Mouse (Mus musculus) T-helper 17 cell (primary cell): Measurements from ENCODE around the gene Hsdl1.

Experiments
- in situ Hi-C, 2 experiments: fragments of 300-600 bp; cut with MboI, MseI; formaldehyde crosslinking; loops; 1 replicate in 1 of 2; 2 replicates in 1 of 2; pipeline ENCODE4 v1.15.1; 2025; ENCODE audit warnings: high pct_unique_total_duplicates in 2 of 2

Gene Hsdl1

DNA sequence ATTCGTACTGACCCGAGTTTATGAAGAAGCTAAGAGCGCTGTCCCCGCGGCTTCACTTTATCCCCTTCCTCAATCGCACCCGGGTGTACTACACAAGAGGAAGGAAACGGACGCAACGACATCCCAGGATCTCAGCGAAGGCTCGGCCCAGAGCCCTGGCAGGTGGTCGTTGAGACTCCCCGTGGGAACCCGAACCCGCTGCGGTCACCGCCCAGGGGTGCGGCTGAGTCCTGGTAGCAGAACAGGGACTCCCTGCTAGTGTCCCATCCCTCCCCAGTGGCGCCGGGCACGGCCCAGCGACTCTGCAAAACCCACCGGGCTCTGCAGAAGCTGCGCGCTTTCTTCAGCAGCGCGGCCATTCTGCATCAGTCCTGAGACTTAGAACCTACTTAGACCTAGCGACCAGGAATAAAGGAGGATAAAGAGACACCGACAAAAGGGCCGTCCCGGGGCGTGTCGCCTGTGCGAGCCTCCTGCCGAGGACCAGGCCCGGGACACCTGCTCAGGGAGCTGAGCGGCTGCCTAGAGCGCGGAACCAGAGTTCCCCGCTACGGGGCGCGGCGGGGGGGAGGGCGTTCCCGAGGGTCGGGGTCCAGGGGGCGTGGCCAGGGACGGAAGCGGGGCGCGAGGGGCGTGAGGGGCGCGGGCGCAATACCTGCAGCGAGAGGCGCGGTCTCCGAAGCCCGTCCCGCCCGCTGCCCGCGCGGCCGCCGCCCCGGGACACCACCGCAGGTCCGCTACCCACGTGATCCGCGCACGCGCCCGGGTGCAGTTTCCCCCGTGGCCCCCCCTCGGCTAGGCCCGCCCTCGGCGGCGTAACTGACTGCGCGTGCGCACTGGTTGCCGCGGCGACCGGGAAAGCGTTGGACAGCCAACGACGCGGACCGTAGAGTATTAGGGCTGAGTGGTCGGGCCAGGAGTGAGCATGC is at the start of gene Hsdl1, which contains the start of gene Dnaaf1:
Hsdl1 (minus strand) TSS at position 747 of the 929 bp plus-strand sequence.
Dnaaf1 (plus strand) TSS at position 799 of the 929 bp plus-strand sequence.
- in situ Hi-C loops = loop anchor here in 1 of 2 experiments (25.0 kb wide), 1 partner anchor 988 kb away; no protein-coding TSS in a partner anchor

DNA sequence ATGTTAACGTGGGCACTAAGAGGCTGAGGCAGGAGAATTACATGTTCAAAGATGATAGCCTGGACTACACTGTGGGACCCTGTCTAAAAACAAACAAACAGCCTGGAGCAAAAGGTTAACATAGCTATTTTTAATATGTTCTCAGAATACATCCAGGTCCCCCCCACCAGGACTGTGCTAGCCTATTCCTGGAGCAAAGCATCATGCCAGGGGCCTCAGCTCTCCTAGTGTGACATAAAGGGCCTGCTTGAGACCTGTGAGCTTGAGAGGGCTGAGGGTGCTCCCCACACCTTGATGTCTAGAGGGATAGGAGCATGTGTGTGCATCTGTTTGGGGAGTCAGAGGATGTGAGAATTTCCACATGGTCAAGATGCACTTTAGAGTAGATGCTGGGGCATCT is 48.8 kb upstream of the Hsdl1 start:
- in situ Hi-C loops = loop anchor here in 1 of 2 experiments (5.0 kb wide), 1 partner anchor 44 kb away; the partner anchor contains the start of gene Wfdc1

DNA sequence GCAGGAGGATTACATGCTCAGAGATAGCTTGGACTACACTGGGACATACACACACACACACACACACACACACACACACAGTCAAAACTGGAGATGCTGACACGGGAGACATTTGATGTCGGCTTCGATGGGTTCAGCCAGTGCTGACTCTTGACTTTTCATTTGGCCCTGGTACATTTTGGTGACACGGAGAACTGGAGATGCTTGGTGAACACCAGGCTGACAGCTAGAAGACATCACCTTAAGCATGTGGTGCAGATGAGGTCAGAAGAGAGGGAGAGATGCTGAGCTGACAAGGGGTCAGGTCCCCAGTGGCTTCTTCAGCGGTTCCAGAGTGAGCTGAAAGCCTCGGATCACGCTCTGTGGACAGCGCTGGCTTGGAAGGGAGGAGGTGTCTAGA is 48.1 kb upstream of the Hsdl1 start:
- in situ Hi-C loops = loop anchor here in 1 of 2 experiments (5.0 kb wide), 1 partner anchor 44 kb away; the partner anchor contains the start of gene Wfdc1

DNA sequence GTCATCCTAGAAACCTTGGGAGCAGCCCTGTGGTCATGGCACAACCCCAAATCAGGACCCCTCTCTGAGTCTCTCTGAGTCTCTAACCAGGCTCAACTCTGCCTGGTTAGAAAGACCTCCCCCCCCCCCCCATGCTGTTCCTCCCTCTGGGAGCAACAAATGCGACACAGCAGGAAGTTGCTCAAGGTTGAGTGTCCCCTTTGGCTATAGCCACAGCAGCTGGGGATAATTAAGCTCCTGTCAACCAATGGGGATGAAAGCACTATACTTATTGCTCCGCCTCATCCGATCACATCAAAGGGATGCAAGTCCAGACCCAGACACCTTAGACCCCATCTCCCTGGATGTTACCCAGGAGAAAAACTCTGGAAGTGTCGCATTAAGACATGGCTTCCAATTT is 47.6 kb upstream of the Hsdl1 start:
- in situ Hi-C loops = loop anchor here in 1 of 2 experiments (5.0 kb wide), 1 partner anchor 45 kb away; the partner anchor contains the start of gene Wfdc1

DNA sequence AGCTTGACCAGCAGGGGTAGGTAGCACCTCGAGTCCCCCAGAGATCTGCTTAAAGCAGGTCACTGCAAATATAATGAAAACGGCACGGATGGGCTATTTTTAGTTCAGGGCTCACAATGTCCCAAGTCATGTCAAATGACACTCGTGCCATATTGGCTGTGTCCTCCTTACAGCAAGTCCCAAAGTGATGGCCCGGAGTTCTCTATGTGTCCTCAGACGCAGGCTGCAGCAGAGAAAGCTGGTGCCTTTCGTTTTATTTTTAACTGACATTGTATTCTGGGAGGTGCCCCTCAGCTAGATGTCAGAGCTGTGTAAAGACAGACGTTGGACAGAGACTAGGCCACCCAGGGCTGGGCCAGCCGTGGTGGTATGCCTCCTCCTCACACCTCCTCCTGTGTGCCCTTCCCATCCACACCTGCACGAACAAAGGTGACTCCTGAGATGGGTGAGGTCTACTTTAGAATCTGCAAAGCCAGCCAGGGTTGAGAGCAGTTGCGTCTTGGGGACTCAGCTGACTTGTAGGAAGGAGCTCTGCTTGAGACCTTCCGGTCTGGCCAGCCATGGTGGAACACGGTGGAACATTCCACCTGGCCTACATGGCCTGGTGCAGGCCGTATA is 46.0 kb upstream of the Hsdl1 start:
- in situ Hi-C loops = loop anchor here in 1 of 2 experiments (5.0 kb wide), 1 partner anchor 46 kb away; the partner anchor contains the start of gene Wfdc1

DNA sequence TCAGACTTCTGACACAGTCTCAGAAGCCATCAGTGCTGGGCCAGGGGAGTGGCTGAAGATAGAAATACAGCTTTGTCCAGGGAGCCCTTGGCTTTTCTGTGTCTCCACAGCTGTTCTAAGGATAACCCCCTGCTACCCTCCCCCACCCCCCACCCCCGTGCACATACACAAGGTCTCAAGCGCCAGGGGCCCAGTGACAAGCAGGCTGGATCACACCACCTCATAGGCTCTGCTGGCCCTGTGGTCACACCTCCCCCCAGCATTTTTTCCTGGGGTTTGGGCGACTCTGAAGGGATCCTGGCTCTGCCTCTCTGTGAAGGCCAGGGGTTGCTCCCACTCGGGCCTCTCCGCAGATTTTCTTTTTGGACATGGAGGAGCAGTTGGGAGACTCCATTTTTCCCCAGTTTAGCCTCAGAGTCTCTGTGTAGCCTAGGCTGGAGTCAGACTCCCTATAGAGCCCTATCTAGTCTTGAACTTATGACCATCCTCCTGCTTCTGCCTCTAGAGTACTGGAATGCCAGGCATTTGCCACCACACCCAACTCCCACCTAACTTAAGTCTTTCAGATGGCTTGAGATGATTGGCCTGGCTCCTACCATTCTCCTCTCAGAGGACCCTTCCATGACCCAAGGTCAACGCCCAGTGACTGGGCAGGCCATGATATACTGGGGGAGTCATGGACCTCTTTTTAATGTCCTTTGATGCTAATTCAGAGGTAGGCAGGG is 45.3 kb upstream of the Hsdl1 start:
- in situ Hi-C loops = loop anchor here in 1 of 2 experiments (5.0 kb wide), 1 partner anchor 47 kb away; the partner anchor contains the start of gene Wfdc1

DNA sequence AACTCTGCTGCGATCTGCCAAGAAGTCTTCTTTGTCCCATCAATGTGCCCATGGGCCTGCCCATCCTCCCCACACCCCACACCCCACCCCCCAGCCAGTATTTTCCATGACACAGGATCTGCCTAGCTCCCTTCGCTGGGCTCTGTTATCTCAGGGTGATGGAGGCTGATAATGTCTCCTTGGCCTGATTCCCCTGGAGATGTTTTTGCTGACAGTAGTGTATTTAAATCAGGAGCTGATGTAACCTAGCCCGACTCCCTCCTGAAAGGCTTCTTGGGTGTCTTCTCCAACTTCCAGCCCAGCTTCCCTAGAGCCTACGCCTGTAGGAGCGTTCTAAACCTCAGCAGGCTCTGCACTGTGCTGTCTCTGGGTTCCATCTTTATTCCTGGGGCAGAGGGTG is 43.9 kb upstream of the Hsdl1 start:
- in situ Hi-C loops = no loop called here

DNA sequence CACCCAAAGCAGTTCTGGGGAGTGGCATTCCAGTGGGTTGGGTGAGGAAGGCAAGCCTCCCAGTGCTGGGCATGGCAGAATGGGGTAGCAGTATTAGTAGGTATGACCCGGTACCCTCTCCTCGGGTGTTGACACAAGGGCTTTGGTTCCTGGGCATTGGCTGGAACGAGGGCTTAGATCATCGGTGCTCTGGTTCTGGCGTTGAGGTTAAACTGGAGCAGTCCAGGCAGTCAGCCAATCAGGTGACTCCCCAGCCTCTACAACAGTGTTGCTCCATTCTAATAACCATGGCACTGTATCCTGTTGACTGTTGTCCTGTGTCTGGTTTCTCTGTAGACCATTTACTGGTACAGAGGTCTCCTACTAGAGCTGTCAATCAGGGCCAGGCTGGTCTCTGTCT is 42.6 kb upstream of the Hsdl1 start:
- in situ Hi-C loops = no loop called here

DNA sequence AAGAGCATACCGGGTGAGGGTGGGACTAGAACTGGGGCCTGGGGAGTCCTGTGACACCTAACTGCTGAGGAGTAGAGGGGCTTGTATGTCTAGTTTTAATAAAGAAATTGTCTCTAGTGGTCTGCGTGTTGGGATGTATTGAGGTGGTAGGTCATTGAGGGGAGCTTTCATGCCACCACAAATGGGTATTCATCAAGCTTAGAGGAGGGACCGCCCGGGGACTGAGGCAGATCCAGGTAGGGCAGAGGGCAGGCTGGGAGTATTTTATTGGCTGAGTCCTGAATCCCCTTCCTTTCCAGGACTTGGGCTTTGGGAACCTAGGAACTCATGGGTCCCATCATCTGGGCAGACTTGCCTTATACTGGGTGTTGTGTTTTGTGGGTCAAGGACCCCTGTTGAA is 41.8 kb upstream of the Hsdl1 start:
- in situ Hi-C loops = no loop called here

DNA sequence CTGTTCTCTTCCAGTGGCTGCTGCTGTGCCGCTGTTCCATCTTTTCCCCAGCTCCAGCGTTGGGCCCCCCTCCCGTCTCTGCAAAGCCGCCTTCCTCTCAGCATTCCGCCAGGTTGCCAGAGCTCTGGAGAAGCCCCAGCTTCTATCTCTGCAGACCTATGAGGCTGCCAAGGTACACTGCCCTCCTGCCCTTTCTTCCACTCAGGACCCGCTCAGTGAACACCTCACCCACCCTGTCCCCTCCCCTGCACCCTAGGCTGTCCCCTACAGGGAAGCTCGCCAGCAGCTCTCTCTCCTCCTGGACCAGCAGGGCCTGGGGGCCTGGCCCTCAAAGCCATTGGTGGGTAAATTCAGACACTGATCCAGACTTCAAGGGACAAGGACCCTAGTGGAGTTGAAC is 41.4 kb upstream of the Hsdl1 start:
- in situ Hi-C loops = no loop called here

DNA sequence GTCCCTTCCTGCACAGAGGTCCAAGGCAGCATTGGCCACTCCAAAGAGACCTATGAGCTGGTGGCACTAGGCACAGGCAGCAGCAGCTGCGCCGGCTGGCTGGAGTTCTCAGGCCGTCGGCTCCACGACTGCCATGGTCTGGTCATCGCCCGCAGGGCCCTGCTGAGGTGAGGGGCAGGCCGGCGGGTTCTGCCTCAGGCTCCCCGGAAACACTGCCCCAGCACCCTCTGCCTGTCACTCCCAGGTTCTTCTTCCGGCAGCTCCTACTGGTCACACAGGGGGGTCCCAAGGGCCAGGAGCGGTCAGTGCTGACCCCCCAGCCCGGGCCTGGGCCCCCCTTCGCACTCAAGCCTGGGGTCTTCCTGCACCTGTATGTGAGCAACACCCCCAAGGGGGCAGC is 40.1 kb upstream of the Hsdl1 start:
- in situ Hi-C loops = no loop called here

DNA sequence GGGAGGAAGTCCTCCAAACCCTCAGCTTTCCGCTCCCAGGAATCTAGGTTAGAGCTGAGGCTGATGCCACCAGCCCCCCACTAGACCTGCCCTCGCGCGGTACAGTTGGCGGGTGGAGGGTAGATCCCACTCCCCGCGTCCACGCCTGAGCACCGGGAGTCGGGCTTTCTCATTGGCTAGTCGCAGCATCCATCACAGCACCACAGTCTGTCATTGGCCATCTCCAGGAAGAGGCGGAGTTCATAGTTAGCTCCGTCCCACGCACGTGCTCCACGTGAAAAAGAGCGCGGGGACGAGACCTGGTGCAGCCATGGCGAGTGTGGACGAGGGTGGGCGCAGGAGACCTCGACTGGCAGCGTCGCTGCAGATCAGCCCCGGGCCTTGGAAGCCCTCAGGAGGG is 37.5 kb upstream of the Hsdl1 start, which contains the start of gene Adad2:
Adad2 (plus strand) TSS at position 277 of the 400 bp plus-strand sequence.
- in situ Hi-C loops = no loop called here

DNA sequence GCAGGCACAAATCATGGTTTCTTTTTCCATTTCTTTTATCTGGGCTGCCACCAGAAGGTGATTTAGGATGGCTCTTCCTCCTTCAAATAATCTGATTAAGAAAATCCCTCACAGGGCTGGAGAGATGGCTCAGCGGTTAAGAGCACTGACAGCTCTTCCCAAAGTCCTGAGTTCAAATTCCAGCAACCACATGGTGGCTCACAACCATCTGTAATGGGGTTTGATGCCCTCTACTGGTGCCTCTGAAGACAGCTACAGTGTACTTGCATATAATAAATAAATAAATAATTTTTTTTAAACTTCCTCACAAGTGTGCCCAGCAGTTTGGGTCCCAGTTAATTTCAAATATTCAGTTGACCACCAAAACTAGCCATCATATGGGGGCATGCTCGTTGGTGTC is 31.2 kb upstream of the Hsdl1 start:
- in situ Hi-C loops = no loop called here

DNA sequence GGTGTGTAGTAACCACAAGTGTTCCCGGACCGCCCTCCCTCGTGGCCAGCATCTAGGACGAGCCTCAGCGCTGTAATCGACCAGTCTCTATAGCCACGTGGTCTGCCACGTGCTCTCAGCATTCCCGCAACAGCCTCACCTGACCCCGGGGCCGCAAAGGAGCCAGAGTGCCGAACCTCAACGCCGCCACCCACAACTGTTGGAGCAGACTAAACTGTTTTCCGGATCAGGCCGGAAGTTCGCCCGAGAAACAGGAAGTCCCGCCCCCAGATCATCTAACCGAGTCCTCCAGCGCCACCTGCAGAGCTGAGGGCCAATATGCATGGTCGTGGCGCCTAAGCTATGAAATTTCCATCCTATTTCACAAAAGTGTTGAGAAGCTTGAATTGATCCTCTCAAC is 30.0 kb upstream of the Hsdl1 start, which contains the start of gene Taf1c:
Taf1c (minus strand) TSS at position 227 of the 400 bp plus-strand sequence.
- in situ Hi-C loops = loop anchor here in 1 of 2 experiments (5.0 kb wide), 1 partner anchor 158 kb away; the partner anchor contains the start of gene Necab2

DNA sequence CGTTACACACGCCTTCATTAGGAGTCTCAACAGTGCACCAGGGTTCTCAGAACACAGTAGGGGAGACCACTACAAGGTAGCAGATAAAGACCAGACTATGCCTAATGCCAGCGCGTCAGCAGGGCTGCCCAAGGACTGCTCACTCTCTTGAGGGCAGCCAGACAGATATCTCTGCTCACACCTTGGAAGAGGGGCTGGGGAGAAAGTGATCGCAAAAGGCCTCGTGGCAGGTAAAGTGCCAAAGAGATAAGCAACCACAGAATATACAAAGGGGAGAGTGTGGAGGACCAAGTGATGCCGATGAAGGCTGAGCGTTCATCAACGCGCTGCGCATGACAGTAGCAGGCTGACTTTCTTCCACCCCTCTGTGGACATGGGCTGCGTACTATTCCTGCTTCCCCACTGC is 29.4 kb upstream of the Hsdl1 start:
- in situ Hi-C loops = loop anchor here in 1 of 2 experiments (5.0 kb wide), 1 partner anchor 157 kb away; the partner anchor contains the start of gene Necab2

DNA sequence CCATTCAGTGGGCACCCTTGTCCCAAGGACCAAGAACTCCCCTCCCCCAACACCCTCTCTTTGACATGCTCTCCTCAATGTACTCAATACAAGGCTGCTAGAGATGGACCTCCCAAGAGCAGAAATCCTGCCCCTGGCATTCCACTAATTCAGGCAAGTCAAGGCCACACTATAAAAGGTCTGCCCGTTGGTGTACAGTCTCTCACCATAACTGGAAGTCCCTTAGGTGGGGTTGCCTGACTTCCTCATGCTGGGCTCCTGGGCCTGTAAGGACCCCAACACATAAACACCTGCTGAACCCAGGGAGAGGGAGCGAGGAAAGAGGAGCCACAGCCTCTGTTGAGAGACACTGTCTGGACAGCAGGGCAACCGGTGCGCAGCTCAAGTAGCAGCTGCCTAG is 28.8 kb upstream of the Hsdl1 start:
- in situ Hi-C loops = loop anchor here in 1 of 2 experiments (5.0 kb wide), 1 partner anchor 156 kb away; the partner anchor contains the start of gene Necab2

DNA sequence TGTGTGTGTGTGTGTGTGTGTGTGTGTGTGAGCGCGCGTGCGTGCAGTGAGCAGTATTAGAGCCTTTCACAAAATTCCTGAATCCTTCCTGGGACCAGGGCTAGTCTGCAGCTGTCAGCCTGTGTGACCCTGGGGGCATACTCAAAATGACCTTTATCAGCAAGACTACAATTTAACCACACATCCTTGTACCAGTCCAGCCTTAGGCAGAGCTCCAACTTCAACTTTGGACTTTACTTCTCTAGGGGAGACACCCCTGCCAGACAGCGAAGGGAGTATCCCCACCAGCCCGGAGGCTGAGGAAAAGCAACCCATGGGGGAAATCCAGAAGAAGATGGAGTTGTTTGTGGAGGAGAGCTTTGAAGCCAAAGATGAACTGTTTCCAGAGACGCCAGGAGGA is 16.5 kb upstream of the Hsdl1 start:
- in situ Hi-C loops = no loop called here

DNA sequence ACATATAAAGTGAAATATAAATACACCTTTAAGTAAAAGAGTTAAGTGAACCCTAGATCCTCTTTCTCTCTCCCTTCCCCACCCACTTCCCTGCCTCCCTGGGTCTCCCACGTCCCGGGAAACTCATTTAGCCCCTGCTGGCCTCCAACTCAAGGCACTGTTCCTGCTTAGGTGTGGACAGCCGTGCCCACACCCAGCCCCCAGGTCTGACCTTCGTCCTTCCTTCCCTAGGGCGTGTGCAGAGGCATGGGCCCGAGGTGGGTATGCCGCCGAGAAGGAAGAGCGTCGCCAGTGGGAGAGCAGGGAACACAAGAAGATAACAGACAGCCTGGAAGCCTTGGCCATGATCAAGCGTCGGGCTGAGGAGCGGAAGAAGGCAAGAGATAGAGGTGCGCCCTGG is 15.4 kb upstream of the Hsdl1 start:
- in situ Hi-C loops = no loop called here

DNA sequence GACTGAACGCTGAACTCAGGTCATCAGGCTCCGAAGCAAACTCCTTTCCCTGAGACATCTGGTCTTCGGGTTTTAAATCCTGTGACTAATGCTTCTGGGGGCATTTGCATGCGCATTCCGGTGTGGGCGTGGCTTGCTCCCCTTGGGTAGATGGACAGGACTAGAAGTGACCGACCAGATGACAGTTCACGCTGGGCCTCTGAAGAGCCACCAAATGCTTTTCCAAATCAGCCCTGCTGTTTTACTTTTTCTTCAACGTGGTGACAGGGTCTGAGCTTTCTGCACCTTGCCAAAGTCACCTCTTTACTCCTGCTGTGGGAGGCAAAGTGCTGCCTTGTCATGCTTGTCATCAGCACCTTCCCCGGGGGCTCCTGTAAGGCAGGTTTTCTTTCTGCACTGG is 13.9 kb upstream of the Hsdl1 start:
- in situ Hi-C loops = no loop called here

DNA sequence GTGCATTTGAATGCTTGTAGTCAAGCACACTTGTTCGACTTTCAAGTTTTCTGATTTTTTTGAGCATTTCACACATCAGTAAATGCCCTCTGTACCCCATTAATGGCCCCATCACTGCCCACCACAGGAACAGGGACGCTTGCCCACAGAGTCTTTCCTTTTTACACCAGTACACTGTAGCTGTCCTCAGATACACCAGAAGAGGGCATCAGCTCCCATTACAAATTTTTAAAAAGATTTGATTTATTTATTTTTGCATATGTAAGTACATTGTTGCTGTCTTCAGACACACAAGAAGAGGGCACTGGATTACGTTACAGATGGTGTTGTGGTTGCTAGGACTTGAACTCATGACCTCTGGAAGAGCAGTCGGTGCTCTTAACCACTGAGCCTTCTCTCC is 13.3 kb upstream of the Hsdl1 start:
- in situ Hi-C loops = no loop called here

DNA sequence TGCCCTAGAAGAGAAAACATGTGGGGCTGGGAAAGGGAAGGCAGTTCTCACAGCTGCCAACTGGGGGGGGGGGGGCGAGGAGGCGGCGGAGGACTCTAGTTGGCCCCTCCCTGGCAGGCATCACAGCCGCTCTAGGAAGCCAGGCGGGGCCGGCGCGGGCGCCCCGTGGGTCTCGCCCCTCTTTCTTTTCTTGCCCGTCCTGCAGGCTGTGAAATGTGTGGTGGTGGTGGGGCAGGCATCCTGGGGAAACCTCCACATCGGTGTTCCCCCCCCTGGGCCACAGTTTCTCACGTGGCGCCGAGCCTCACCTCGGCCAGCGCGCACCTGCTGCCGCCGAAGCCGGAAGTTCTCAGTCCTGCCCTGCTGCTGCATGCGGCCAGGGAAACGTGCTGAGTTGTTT is 10.9 kb upstream of the Hsdl1 start:
- in situ Hi-C loops = no loop called here
